Mouse (Mus musculus) liver, embryonic 14.5 days (tissue): ENCODE results near the gene Csnk2a1. TPM values are rescaled to one million over a fixed set of nuclear protein-coding genes. Genes with fewer than 3 reads are reported as not detected.
A peak's percentile ranks its signal among the peaks of the same experiment; 100 is the strongest.
"Not testable (repeated sequence)": the region's sequence is repeated elsewhere in the genome, so short reads cannot be mapped to it uniquely, and the experiment has no call there.

ENCODE experiments used
- ATAC-seq: fragments of 200-750 bp; cut with Nextera tagmentation; 2 replicates; pipeline ENCODE4 v1.8.0; 2017; ENCODE audit warnings: moderate number of reproducible peaks, mild to moderate bottlenecking, moderate library complexity; ENCODE audit not compliant: insufficient read depth
- DNase-seq, 3 experiments: peaks; one replicate each; pipeline ENCODE4 v3.0.0-alpha.2; 2012 to 2013; ENCODE audit warnings: low read depth in 3 of 3, low spot score in 3 of 3
- H3K27ac ChIP-seq: fragments of 300-500 bp; sonication (generic); 2 replicates; pipeline ENCODE4 v1.5.1; 2014; ENCODE audit warnings: moderate library complexity, mild to moderate bottlenecking, control low read depth, inconsistent platforms
- H3K27me3 ChIP-seq: fragments of 300-500 bp; sonication (generic); 2 replicates; pipeline ENCODE4 v1.6.1; 2014; ENCODE audit warnings: mild to moderate bottlenecking, low read length, moderate library complexity; ENCODE audit not compliant: control insufficient read depth, insufficient read depth
- H3K36me3 ChIP-seq: fragments of 300-500 bp; sonication (generic); replicated peaks from 2 replicates; pipeline ENCODE4 v1.6.1; 2014; ENCODE audit warnings: low read depth; ENCODE audit not compliant: control insufficient read depth, insufficient read depth
- H3K4me1 ChIP-seq, 2 experiments: fragments of 200-500 bp in 1 of 2; fragments of 300-500 bp in 1 of 2; sonication (generic) in 1 of 2; replicated peaks; 2 replicates each; pipeline ENCODE4 v1.6.1; 2012 to 2014; ENCODE audit warnings: antibody characterized with exemption in 1 of 2, inconsistent platforms in 1 of 2, low read length in 1 of 2; ENCODE audit not compliant: control insufficient read depth in 2 of 2, insufficient read depth in 2 of 2
- H3K4me2 ChIP-seq: fragments of 300-500 bp; sonication (generic); 2 replicates; pipeline ENCODE4 v1.6.1; 2014; ENCODE audit warnings: low read depth, mild to moderate bottlenecking, control low read depth, moderate library complexity
- H3K4me3 ChIP-seq, 2 experiments: fragments of 200-500 bp in 1 of 2; fragments of 300-500 bp in 1 of 2; sonication (generic) in 1 of 2; 2 replicates each; pipeline ENCODE4 v1.5.1; 2012 to 2014; ENCODE audit warnings: low read depth in 2 of 2, low read length in 2 of 2, mild to moderate bottlenecking in 2 of 2, control low read depth in 1 of 2, inconsistent platforms in 1 of 2, moderate library complexity in 1 of 2; ENCODE audit not compliant: insufficient read depth in 1 of 2
- H3K9ac ChIP-seq: fragments of 300-500 bp; sonication (generic); replicated peaks from 2 replicates; pipeline ENCODE4 v1.6.1; 2014; ENCODE audit warnings: mild to moderate bottlenecking, control low read depth, moderate library complexity
- H3K9me3 ChIP-seq: fragments of 300-500 bp; sonication (generic); 2 replicates; pipeline ENCODE4 v1.6.1; 2016; ENCODE audit warnings: low read length, mixed read lengths; ENCODE audit not compliant: control insufficient read depth
- CTCF ChIP-seq: IDR thresholded peaks from 2 replicates; pipeline ENCODE4 v1.5.1; 2016; ENCODE audit warnings: antibody characterized with exemption, low read depth, control low read depth
- EP300 ChIP-seq: IDR thresholded peaks from 2 replicates; pipeline ENCODE4 v1.6.1; 2016; ENCODE audit warnings: antibody characterized with exemption, low read depth
- WGBS: fragments of 180-500 bp; shearing (Covaris S2); extraction: QIAGEN DNeasy Blood & Tissue Kit; methylation state at CpG from one replicate; pipeline ENCODE4 v1.1.7; 2014; ENCODE audit not compliant: insufficient replicate concordance; 5-methylcytosine and 5-hydroxymethylcytosine counted together
- polyA plus RNA-seq, 2 experiments: library from polyadenylated mRNA; depleted of rRNA in 1 of 2; stranded (reverse) in 1 of 2; unstranded in 1 of 2; fragments of >200 nt; fragmentation: Nextera tagmentation in 1 of 2; extraction: Ambion mirVana in 1 of 2; gene quantifications; 2 replicates each; pipeline versions ENCODE4 v1.2.1 to v1.2.3; 2012 to 2014

The Csnk2a1 gene
- polyA plus RNA-seq, 2 experiments: 22.7 to 43.2 TPM

- H3K4me3 ChIP-seq: no peak overlapping the region
- TF ChIP-seq EP300 (no peak), CTCF (no peak)
- H3K4me1 ChIP-seq: no peaks in the 10 kb centered on the region
- H3K36me3 ChIP-seq: peaks cover 63% of the 10 kb centered on the region
- H3K27ac ChIP-seq: no peak overlapping the region
- H3K27me3 ChIP-seq: no peaks in the 10 kb centered on the region
- H3K9ac ChIP-seq: no peak overlapping the region
- DNase-seq (no peak), ATAC-seq (no peak)
- no peaks in the 10 kb centered on the region for H3K9me3 ChIP-seq
- 86% methylated on average over 1 of the region's 1 CpGs for WGBS
- H3K4me2 ChIP-seq: no peak overlapping the region
Measured at GRCm38 (mm10) chr2:152259739-152260138, 33.1 kb downstream of the Csnk2a1 start.

DNA sequence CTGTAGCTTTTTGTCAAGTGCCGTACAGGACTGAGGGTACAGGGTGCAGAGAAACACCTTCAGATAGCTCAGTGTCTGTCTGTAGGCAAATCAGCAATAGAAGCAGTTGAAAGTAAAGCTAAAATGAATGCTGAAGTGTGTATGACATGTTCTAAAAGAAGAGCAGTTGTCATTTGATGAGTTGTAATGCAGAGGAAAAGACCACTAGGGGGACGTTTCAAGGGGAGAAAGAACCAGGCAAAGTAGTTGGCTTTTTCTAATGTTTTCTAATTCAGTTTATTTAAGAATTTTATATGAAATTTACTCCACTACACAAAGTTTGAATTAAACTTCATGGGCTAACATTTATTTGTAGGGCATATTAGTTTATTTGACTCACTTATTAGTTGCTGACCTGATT lies 47.0 kb downstream of the Csnk2a1 start:
- H3K36me3 ChIP-seq: peaks cover 49% of the 10 kb centered on the region
- no peak overlapping the region for H3K4me2 ChIP-seq
- no peaks in the 10 kb centered on the region for H3K27me3 ChIP-seq
- no peak overlapping the region for H3K27ac ChIP-seq
- WGBS: 79% methylated on average over 2 of the region's 2 CpGs
- TF ChIP-seq CTCF: peak; percentile 18; the same call in 1 of the 2 replicates
- TF ChIP-seq EP300: no peak
- no peaks in the 10 kb centered on the region for H3K4me1 ChIP-seq
- ATAC-seq (no peak), DNase-seq (no peak)
- no peak overlapping the region for H3K4me3 ChIP-seq
- H3K9me3 ChIP-seq: no peaks in the 10 kb centered on the region
- H3K9ac ChIP-seq: no peak overlapping the region

GRCm38 (mm10) chr2:152281407-152281806 lies 54.8 kb downstream of the Csnk2a1 start:
- ATAC-seq: no peak
- Histone ChIP-seq H3K4me3 (no peak overlapping the region), H3K9me3 (no peaks in the 10 kb centered on the region), H3K4me1 (no peaks in the 10 kb centered on the region), H3K27me3 (no peaks in the 10 kb centered on the region), H3K4me2 (no peak overlapping the region), H3K27ac (no peak overlapping the region), H3K36me3 (peaks cover 40% of the 10 kb centered on the region), H3K9ac (no peak overlapping the region)
- 78% methylated on average over 3 of the region's 3 CpGs for WGBS
- no peak for TF ChIP-seq CTCF
- no peak for TF ChIP-seq EP300
- DNase-seq: no peak

DNA sequence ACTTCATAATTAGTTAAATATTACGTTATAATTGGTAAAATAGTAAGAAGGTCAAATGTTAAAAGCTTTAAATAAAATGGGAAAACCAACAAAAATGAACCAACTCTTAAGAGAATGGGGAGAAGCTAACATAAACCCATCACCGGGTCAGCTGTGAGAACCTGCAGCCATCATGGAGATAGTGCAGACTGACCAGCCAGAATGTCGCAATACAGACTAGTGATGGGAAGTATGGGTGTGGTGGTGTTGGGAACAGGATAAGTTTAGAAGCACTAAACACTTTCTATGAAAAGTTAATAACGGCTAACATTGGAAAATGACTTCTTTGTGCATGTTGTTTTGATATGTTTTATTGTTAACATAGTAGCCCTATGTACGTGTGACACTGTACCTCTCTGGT lies 60.9 kb downstream of the Csnk2a1 start:
- Histone ChIP-seq H3K27ac (no peak overlapping the region), H3K9ac (no peak overlapping the region), H3K27me3 (no peaks in the 10 kb centered on the region), H3K4me1 (no peaks in the 10 kb centered on the region), H3K9me3 (no peaks in the 10 kb centered on the region), H3K4me2 (no peak overlapping the region), H3K36me3 (peaks cover 13% of the 10 kb centered on the region), H3K4me3 (no peak overlapping the region)
- DNase-seq (no peak), ATAC-seq (no peak)
- 80% methylated on average over 5 of the region's 5 CpGs for WGBS
- TF ChIP-seq EP300 (no peak), CTCF (no peak)

- peaks cover 8% of the 10 kb centered on the region for H3K36me3 ChIP-seq
- TF ChIP-seq CTCF: no peak
- no peak for TF ChIP-seq EP300
- no peak overlapping the region for H3K4me2 ChIP-seq
- ATAC-seq (no peak), DNase-seq (no peak)
- H3K9me3 ChIP-seq: no peaks in the 10 kb centered on the region
- H3K27ac ChIP-seq: no peak overlapping the region
- no peaks in the 10 kb centered on the region for H3K4me1 ChIP-seq
- H3K27me3 ChIP-seq: no peaks in the 10 kb centered on the region
- H3K4me3 ChIP-seq: no peak overlapping the region
- H3K9ac ChIP-seq: no peak overlapping the region
- 71% methylated on average over 8 of the region's 8 CpGs for WGBS
Measured at GRCm38 (mm10) chr2:152288046-152288445, 61.4 kb downstream of the Csnk2a1 start.

DNA sequence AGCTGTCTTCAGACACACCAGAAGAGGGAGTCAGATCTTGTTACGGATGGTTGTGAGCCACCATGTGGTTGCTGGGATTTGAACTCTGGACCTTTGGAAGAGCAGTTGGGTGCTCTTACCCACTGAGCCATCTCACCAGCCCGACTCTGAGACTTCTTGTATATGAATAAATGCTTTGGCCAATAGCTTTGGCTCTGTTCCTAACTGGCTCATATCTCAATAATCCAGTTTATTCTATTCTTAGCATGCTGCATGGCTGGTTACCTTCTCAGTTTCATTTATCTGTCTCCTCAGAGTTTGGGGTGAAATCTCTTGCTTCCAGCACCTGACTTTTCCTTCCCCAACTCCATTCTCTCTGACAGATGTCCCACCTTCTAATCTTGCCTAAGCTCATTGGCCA lies 63.0 kb downstream of the Csnk2a1 start:
- H3K27ac ChIP-seq, H3K27me3 ChIP-seq, H3K9ac ChIP-seq, H3K9me3 ChIP-seq, H3K4me3 ChIP-seq, H3K4me1 ChIP-seq, H3K4me2 ChIP-seq, ATAC-seq, H3K36me3 ChIP-seq, DNase-seq: not testable (repeated sequence)
- 73% methylated on average over 2 of the region's 2 CpGs for WGBS
